Mouse (Mus musculus): ENCODE measurements around the gene Moap1. TPM values are rescaled to one million over a fixed set of nuclear protein-coding genes. Genes with fewer than 3 reads are reported as not detected.

Gene Moap1
- polyA plus RNA-seq, 1 experiment from 2014 or later: 17.8 TPM

- peak overlapping the region; percentile 81 for H3K27ac ChIP-seq (replicated peaks; ENCODE audit: low read depth, low read length)
- 1% methylated on average over 46 of the region's 46 CpGs for WGBS
Observed at GRCm38 (mm10) chr12:102757055-102757688, 13.7 kb upstream of the Moap1 start.

GRCm38 (mm10) chr12:102756304-102756703, 12.8 kb upstream of the Moap1 start:
- H3K9ac ChIP-seq (ENCODE audit: low read depth, low read length): no peak overlapping the region

More at GRCm38 (mm10) chr12:102757055-102757688, 13.7 kb upstream of the Moap1 start:
- Histone ChIP-seq H3K4me3 (ENCODE audit: low read depth, low read length) (peak overlapping the region; percentile 64), H3K27me3 (replicated peaks; ENCODE audit: control insufficient read depth, insufficient read depth, low read length) (no peaks in the 10 kb centered on the region), H3K4me2 (ENCODE audit: low read depth, low read length) (peak overlapping the region; percentile 74), H3K36me3 (ENCODE audit: control insufficient read depth, insufficient read depth, low read length) (peaks cover 13% of the 10 kb centered on the region; the same call in 1 of the 2 replicates), H3K4me1 (ENCODE audit: control insufficient read depth, insufficient read depth, low read length) (peaks cover 13% of the 10 kb centered on the region), H3K9ac (ENCODE audit: low read depth, low read length) (peak overlapping the region; percentile 77), H3K9me3 (ENCODE audit: control insufficient read depth, low read length) (no peaks in the 10 kb centered on the region)
- peak; percentile 85 for ATAC-seq (ENCODE audit: low read depth)
- DNase-seq (ENCODE audit: low spot score): peak; percentile 20

GRCm38 (mm10) chr12:102748256-102748655, 4.8 kb upstream of the Moap1 start:
- H3K4me1 ChIP-seq (ENCODE audit: control insufficient read depth, insufficient read depth, low read length): peaks cover 6% of the 10 kb centered on the region; the same call in 1 of the 2 replicates
- H3K27me3 ChIP-seq (replicated peaks; ENCODE audit: control insufficient read depth, insufficient read depth, low read length): no peaks in the 10 kb centered on the region
- H3K27ac ChIP-seq (replicated peaks; ENCODE audit: low read depth, low read length): no peak overlapping the region
- no peak for ATAC-seq (ENCODE audit: low read depth)
- peaks cover 11% of the 10 kb centered on the region; the same call in 1 of the 2 replicates for H3K36me3 ChIP-seq (ENCODE audit: control insufficient read depth, insufficient read depth, low read length)
- 77% methylated on average over 3 of the region's 3 CpGs for whole genome bisulfite sequencing
- H3K4me2 ChIP-seq (ENCODE audit: low read depth, low read length): no peak overlapping the region
- H3K9me3 ChIP-seq (ENCODE audit: control insufficient read depth, low read length): no peaks in the 10 kb centered on the region
- no peak overlapping the region for H3K9ac ChIP-seq (ENCODE audit: low read depth, low read length)
- H3K4me3 ChIP-seq (ENCODE audit: low read depth, low read length): no peak overlapping the region
- no peak for DNase-seq (ENCODE audit: low spot score)

More at GRCm38 (mm10) chr12:102756304-102756703, 12.8 kb upstream of the Moap1 start:
- Histone ChIP-seq H3K27ac (replicated peaks; ENCODE audit: low read depth, low read length) (no peak overlapping the region), H3K4me2 (ENCODE audit: low read depth, low read length) (peak overlapping the region; percentile 74), H3K4me1 (ENCODE audit: control insufficient read depth, insufficient read depth, low read length) (peaks cover 13% of the 10 kb centered on the region), H3K9me3 (ENCODE audit: control insufficient read depth, low read length) (no peaks in the 10 kb centered on the region), H3K36me3 (ENCODE audit: control insufficient read depth, insufficient read depth, low read length) (0 out of 2 replicates have a peak, but pooled peaks cover 12% of the 10 kb centered on the region), H3K4me3 (ENCODE audit: low read depth, low read length) (peak overlapping the region; percentile 64), H3K27me3 (replicated peaks; ENCODE audit: control insufficient read depth, insufficient read depth, low read length) (no peaks in the 10 kb centered on the region)
- 84% methylated on average over 7 of the region's 7 CpGs for WGBS
- ATAC-seq (ENCODE audit: low read depth) (no peak), DNase-seq (ENCODE audit: low spot score) (no peak)

- no peaks in the 10 kb centered on the region for H3K27me3 ChIP-seq (replicated peaks; ENCODE audit: control insufficient read depth, insufficient read depth, low read length)
- peaks cover 5% of the 10 kb centered on the region; the same call in 1 of the 2 replicates for H3K36me3 ChIP-seq (ENCODE audit: control insufficient read depth, insufficient read depth, low read length)
- ATAC-seq (ENCODE audit: low read depth): no peak
- DNase-seq (ENCODE audit: low spot score): no peak
- H3K4me2 ChIP-seq (ENCODE audit: low read depth, low read length): peak overlapping the region; percentile 53; the same call in 1 of the 2 replicates
- peaks cover 6% of the 10 kb centered on the region; the same call in 1 of the 2 replicates for H3K4me1 ChIP-seq (ENCODE audit: control insufficient read depth, insufficient read depth, low read length)
- no peak overlapping the region for H3K27ac ChIP-seq (replicated peaks; ENCODE audit: low read depth, low read length)
- H3K9me3 ChIP-seq (ENCODE audit: control insufficient read depth, low read length): no peaks in the 10 kb centered on the region
- H3K9ac ChIP-seq (ENCODE audit: low read depth, low read length): 0 out of 2 replicates have a peak overlapping the region, but pooled peaks have one; percentile 90
- 50% methylated on average over 6 of the region's 6 CpGs for WGBS
- H3K4me3 ChIP-seq (ENCODE audit: low read depth, low read length): peak overlapping the region; percentile 82
Observed at GRCm38 (mm10) chr12:102744839-102745238, 1.4 kb upstream of the Moap1 start.

- H3K36me3 ChIP-seq (ENCODE audit: control insufficient read depth, insufficient read depth, low read length): peaks cover 5% of the 10 kb centered on the region; the same call in 1 of the 2 replicates
- no peak for DNase-seq (ENCODE audit: low spot score)
- peak overlapping the region; percentile 82 for H3K4me3 ChIP-seq (ENCODE audit: low read depth, low read length)
- ATAC-seq (ENCODE audit: low read depth): peak; percentile 56
- peak overlapping the region; percentile 53 for H3K4me2 ChIP-seq (ENCODE audit: low read depth, low read length)
- H3K27me3 ChIP-seq (replicated peaks; ENCODE audit: control insufficient read depth, insufficient read depth, low read length): no peaks in the 10 kb centered on the region
- H3K4me1 ChIP-seq (ENCODE audit: control insufficient read depth, insufficient read depth, low read length): peaks cover 6% of the 10 kb centered on the region; the same call in 1 of the 2 replicates
- peak overlapping the region; percentile 90 for H3K9ac ChIP-seq (ENCODE audit: low read depth, low read length)
- under 1% methylated on average over 23 of the region's 33 CpGs for WGBS
- no peaks in the 10 kb centered on the region for H3K9me3 ChIP-seq (ENCODE audit: control insufficient read depth, low read length)
- peak overlapping the region; percentile 90 for H3K27ac ChIP-seq (replicated peaks; ENCODE audit: low read depth, low read length)
Observed at GRCm38 (mm10) chr12:102743036-102743588, 349 bp downstream of the Moap1 start.

GRCm38 (mm10) chr12:102742056-102742455, 1.4 kb downstream of the Moap1 start:
- Histone ChIP-seq H3K4me1 (ENCODE audit: control insufficient read depth, insufficient read depth, low read length) (peaks cover 6% of the 10 kb centered on the region; the same call in 1 of the 2 replicates), H3K27ac (replicated peaks; ENCODE audit: low read depth, low read length) (no peak overlapping the region), H3K9ac (ENCODE audit: low read depth, low read length) (no peak overlapping the region), H3K36me3 (ENCODE audit: control insufficient read depth, insufficient read depth, low read length) (0 out of 2 replicates have a peak, but pooled peaks cover 1% of the 10 kb centered on the region), H3K27me3 (replicated peaks; ENCODE audit: control insufficient read depth, insufficient read depth, low read length) (no peaks in the 10 kb centered on the region), H3K4me2 (ENCODE audit: low read depth, low read length) (no peak overlapping the region), H3K9me3 (ENCODE audit: control insufficient read depth, low read length) (no peaks in the 10 kb centered on the region), H3K4me3 (ENCODE audit: low read depth, low read length) (no peak overlapping the region)
- DNase-seq (ENCODE audit: low spot score): no peak
- no peak for ATAC-seq (ENCODE audit: low read depth)
- WGBS: 89% methylated on average over 7 of the region's 7 CpGs

GRCm38 (mm10) chr12:102740285-102740684, 3.2 kb downstream of the Moap1 start:
- 67% methylated on average over 3 of the region's 3 CpGs for WGBS
- no peak for ATAC-seq (ENCODE audit: low read depth)

GRCm38 (mm10) chr12:102739096-102739495, 4.4 kb downstream of the Moap1 start:
- DNase-seq (ENCODE audit: low spot score): no peak
- WGBS: 76% methylated on average over 5 of the region's 5 CpGs
- no peaks in the 10 kb centered on the region for H3K9me3 ChIP-seq (ENCODE audit: control insufficient read depth, low read length)

More at GRCm38 (mm10) chr12:102740285-102740684, 3.2 kb downstream of the Moap1 start:
- Histone ChIP-seq H3K4me1 (ENCODE audit: control insufficient read depth, insufficient read depth, low read length) (peaks cover 6% of the 10 kb centered on the region; the same call in 1 of the 2 replicates), H3K27ac (replicated peaks; ENCODE audit: low read depth, low read length) (no peak overlapping the region), H3K9ac (ENCODE audit: low read depth, low read length) (no peak overlapping the region), H3K27me3 (replicated peaks; ENCODE audit: control insufficient read depth, insufficient read depth, low read length) (no peaks in the 10 kb centered on the region), H3K9me3 (ENCODE audit: control insufficient read depth, low read length) (no peaks in the 10 kb centered on the region), H3K4me3 (ENCODE audit: low read depth, low read length) (no peak overlapping the region), H3K4me2 (ENCODE audit: low read depth, low read length) (no peak overlapping the region), H3K36me3 (ENCODE audit: control insufficient read depth, insufficient read depth, low read length) (no peaks in the 10 kb centered on the region)
- DNase-seq (ENCODE audit: low spot score): no peak

More at GRCm38 (mm10) chr12:102739096-102739495, 4.4 kb downstream of the Moap1 start:
- Histone ChIP-seq H3K4me2 (ENCODE audit: low read depth, low read length) (no peak overlapping the region), H3K27ac (replicated peaks; ENCODE audit: low read depth, low read length) (no peak overlapping the region), H3K9ac (ENCODE audit: low read depth, low read length) (no peak overlapping the region), H3K27me3 (replicated peaks; ENCODE audit: control insufficient read depth, insufficient read depth, low read length) (no peaks in the 10 kb centered on the region), H3K4me1 (ENCODE audit: control insufficient read depth, insufficient read depth, low read length) (peaks cover under 1% of the 10 kb centered on the region; the same call in 1 of the 2 replicates), H3K4me3 (ENCODE audit: low read depth, low read length) (no peak overlapping the region), H3K36me3 (ENCODE audit: control insufficient read depth, insufficient read depth, low read length) (no peaks in the 10 kb centered on the region)
- no peak for ATAC-seq (ENCODE audit: low read depth)

Data from embryonic facial prominence, embryonic 14.5 days (tissue).